Mouse (Mus musculus) thymus, adult 2 months (tissue): ENCODE measurements around the gene Gm10842. TPM values are rescaled to one million over a fixed set of nuclear protein-coding genes. Genes with fewer than 3 reads are reported as not detected.

ENCODE experiments used
- DNase-seq: peaks from one replicate; pipeline ENCODE4 v3.0.0; 2021
- H3K27ac ChIP-seq: fragments of 200-500 bp; 2 replicates; pipeline ENCODE4 v1.5.1; 2012; ENCODE audit warnings: low read length, control low read depth; ENCODE audit not compliant: control insufficient read depth, insufficient read depth
- H3K27me3 ChIP-seq: fragments of 200-500 bp; 2 replicates; pipeline ENCODE4 v1.6.1; 2012; ENCODE audit warnings: mild to moderate bottlenecking, low read length, moderate library complexity, mixed read lengths; ENCODE audit not compliant: control insufficient read depth, insufficient read depth
- H3K36me3 ChIP-seq: fragments of 200-500 bp; 2 replicates; pipeline ENCODE4 v1.6.1; 2012; ENCODE audit warnings: mild to moderate bottlenecking, low read length, moderate library complexity; ENCODE audit not compliant: control insufficient read depth, insufficient read depth
- H3K4me1 ChIP-seq: fragments of 200-500 bp; replicated peaks from 2 replicates; pipeline ENCODE4 v1.6.1; 2012; ENCODE audit warnings: low read length; ENCODE audit not compliant: control insufficient read depth, insufficient read depth
- H3K4me3 ChIP-seq: fragments of 200-500 bp; 2 replicates; pipeline ENCODE4 v1.5.1; 2012; ENCODE audit warnings: mild to moderate bottlenecking, low read length, control low read depth, moderate library complexity; ENCODE audit not compliant: control insufficient read depth, insufficient read depth
- CTCF ChIP-seq: fragments of 200-500 bp; IDR thresholded peaks from 2 replicates; pipeline ENCODE4 v1.5.1; 2012; ENCODE audit warnings: mild to moderate bottlenecking, control low read depth, low read length, moderate library complexity, borderline replicate concordance; ENCODE audit not compliant: control insufficient read depth, poor library complexity, insufficient read depth; ENCODE audit errors: extremely low read depth
- POLR2A ChIP-seq: fragments of 200-500 bp; IDR thresholded peaks from 2 replicates; pipeline ENCODE4 v1.6.1; 2012; ENCODE audit warnings: mild to moderate bottlenecking, low read length, control low read depth, moderate library complexity; ENCODE audit not compliant: control insufficient read depth, poor library complexity, insufficient read depth; ENCODE audit errors: extremely low read depth
- WGBS: fragments of 180-500 bp; shearing (Covaris S2); methylation state at CpG from one replicate; pipeline ENCODE4 v1.1.7; 2018; 5-methylcytosine and 5-hydroxymethylcytosine counted together
- polyA plus RNA-seq: library from polyadenylated mRNA; depleted of rRNA; stranded (reverse); fragments of >200 nt; gene quantifications from 2 replicates; pipeline ENCODE4 v1.2.3, GENCODE M21; 2012

Gene Gm10842
- polyA plus RNA-seq, 1 experiment, result not detected

GRCm38 (mm10) chr11:105152017-105152300, 5.3 kb downstream of the Gm10842 start:
- Histone ChIP-seq H3K27ac (peak overlapping the region; percentile 13; the same call in 1 of the 2 replicates), H3K27me3 (no peaks in the 10 kb centered on the region), H3K4me3 (peak overlapping the region; percentile 45), H3K36me3 (no peaks in the 10 kb centered on the region), H3K4me1 (peaks cover 27% of the 10 kb centered on the region)
- no peak for DNase-seq
- 29% methylated on average over 4 of the region's 4 CpGs for WGBS
- TF ChIP-seq CTCF (no peak), POLR2A (no peak)

- no peak overlapping the region for H3K4me3 ChIP-seq
- DNase-seq, result no peak
- H3K27ac ChIP-seq, result no peak overlapping the region
- TF ChIP-seq POLR2A, result no peak
- no peak for TF ChIP-seq CTCF
- no peaks in the 10 kb centered on the region for H3K36me3 ChIP-seq
- H3K27me3 ChIP-seq, result no peaks in the 10 kb centered on the region
- WGBS, result 61% methylated on average over 11 of the region's 11 CpGs
- peaks cover 27% of the 10 kb centered on the region for H3K4me1 ChIP-seq
Measured at GRCm38 (mm10) chr11:105152357-105152899, 5.7 kb downstream of the Gm10842 start.

GRCm38 (mm10) chr11:105153068-105153833, 6.6 kb downstream of the Gm10842 start:
- Histone ChIP-seq H3K4me3 (no peak overlapping the region), H3K27me3 (no peaks in the 10 kb centered on the region), H3K4me1 (peaks cover 27% of the 10 kb centered on the region), H3K27ac (no peak overlapping the region), H3K36me3 (no peaks in the 10 kb centered on the region)
- TF ChIP-seq POLR2A, result no peak
- TF ChIP-seq CTCF, result no peak
- 61% methylated on average over 12 of the region's 12 CpGs for WGBS
- no peak for DNase-seq

- Histone ChIP-seq H3K4me3 (no peak overlapping the region), H3K27ac (no peak overlapping the region), H3K4me1 (peaks cover 22% of the 10 kb centered on the region), H3K36me3 (no peaks in the 10 kb centered on the region), H3K27me3 (no peaks in the 10 kb centered on the region)
- TF ChIP-seq CTCF (no peak), POLR2A (no peak)
- WGBS, result 55% methylated on average over 4 of the region's 4 CpGs
- no peak for DNase-seq
Measured at GRCm38 (mm10) chr11:105155915-105156314, 9.2 kb downstream of the Gm10842 start.

GRCm38 (mm10) chr11:105156748-105157267, 10.1 kb downstream of the Gm10842 start:
- H3K27ac ChIP-seq, result no peak overlapping the region
- TF ChIP-seq POLR2A (no peak), CTCF (no peak)
- no peaks in the 10 kb centered on the region for H3K36me3 ChIP-seq
- no peak for DNase-seq
- 76% methylated on average over 19 of the region's 19 CpGs for WGBS
- H3K4me1 ChIP-seq, result peaks cover 14% of the 10 kb centered on the region
- H3K27me3 ChIP-seq, result no peaks in the 10 kb centered on the region
- peak overlapping the region; percentile 25 for H3K4me3 ChIP-seq

GRCm38 (mm10) chr11:105158047-105158446, 11.4 kb downstream of the Gm10842 start:
- TF ChIP-seq CTCF (no peak), POLR2A (no peak)
- Histone ChIP-seq H3K27me3 (no peaks in the 10 kb centered on the region), H3K4me3 (no peak overlapping the region), H3K36me3 (no peaks in the 10 kb centered on the region), H3K27ac (no peak overlapping the region), H3K4me1 (0 out of 2 replicates have a peak, but pooled peaks cover 6% of the 10 kb centered on the region)
- DNase-seq, result no peak
